Mouse (Mus musculus) heart, adult 2 months (tissue): Measurements from ENCODE around the gene Ampd1. TPM values are rescaled to one million over a fixed set of nuclear protein-coding genes. Genes with fewer than 3 reads are reported as not detected.
A peak's percentile ranks its signal among the peaks of the same experiment; 100 is the strongest.

Source experiments
- DNase-seq, 2 experiments: peaks; one replicate each; pipeline ENCODE4 v3.0.0; 2021
- H3K27ac ChIP-seq: fragments of 200-600 bp; 2 replicates; pipeline ENCODE4 v1.8.1; 2022
- H3K27me3 ChIP-seq: fragments of 200-500 bp; 2 replicates; pipeline ENCODE4 v1.6.1; 2012; ENCODE audit warnings: mild to moderate bottlenecking, low read length, inconsistent platforms, mixed read lengths; ENCODE audit not compliant: control insufficient read depth, insufficient read depth
- H3K36me3 ChIP-seq: fragments of 200-500 bp; 2 replicates; pipeline ENCODE4 v1.6.1; 2012; ENCODE audit warnings: low read length, inconsistent platforms; ENCODE audit not compliant: control insufficient read depth, insufficient read depth
- H3K4me1 ChIP-seq: fragments of 200-500 bp; 2 replicates; pipeline ENCODE4 v1.6.1; 2011; ENCODE audit warnings: low read length; ENCODE audit not compliant: control insufficient read depth, insufficient read depth
- H3K4me3 ChIP-seq: fragments of 200-600 bp; 2 replicates; pipeline ENCODE4 v1.8.1; 2022
- H3K79me2 ChIP-seq: fragments of 200-500 bp; replicated peaks from 2 replicates; pipeline ENCODE4 v1.6.1; 2012; ENCODE audit warnings: mild to moderate bottlenecking, inconsistent platforms, low read length, moderate library complexity, mixed read lengths; ENCODE audit not compliant: control insufficient read depth, insufficient read depth
- H3K9ac ChIP-seq: fragments of 200-500 bp; 2 replicates; pipeline ENCODE4 v1.6.1; 2012; ENCODE audit warnings: low read depth, mild to moderate bottlenecking, control low read depth, inconsistent platforms, low read length, mixed read lengths
- CTCF ChIP-seq: fragments of 200-600 bp; IDR thresholded peaks from 2 replicates; pipeline ENCODE4 v1.8.1; 2022; ENCODE audit warnings: antibody characterized with exemption, mild to moderate bottlenecking, moderate library complexity
- EP300 ChIP-seq: fragments of 200-500 bp; IDR thresholded peaks from 2 replicates; pipeline ENCODE4 v1.6.1; 2011; ENCODE audit warnings: low read depth, low read length, control low read depth; ENCODE audit not compliant: insufficient read depth
- POLR2A ChIP-seq: fragments of 200-500 bp; IDR thresholded peaks from 2 replicates; pipeline ENCODE4 v1.6.1; 2011; ENCODE audit warnings: mild to moderate bottlenecking, low read depth, low read length, control low read depth; ENCODE audit not compliant: insufficient read depth
- WGBS: fragments of 180-500 bp; shearing (Covaris S2); methylation state at CpG from one replicate; pipeline ENCODE4 v1.1.7; 2018; 5-methylcytosine and 5-hydroxymethylcytosine counted together
- intact Hi-C: fragments of 180-260 bp; cut with DNase I; formaldehyde crosslinking; loops from one replicate; pipeline ENCODE4 v1.15.1; 2025
- long read RNA-seq: library from polyadenylated mRNA; stranded (forward); transcript quantifications from one replicate; pipeline ENCODE4 v2.0.0, GENCODE M21; 2021
- polyA plus RNA-seq: library from polyadenylated mRNA; depleted of rRNA; stranded (reverse); fragments of >200 nt; gene quantifications from 2 replicates; pipeline ENCODE4 v1.2.3, GENCODE M21; 2012; rRNA removed
- total RNA-seq, 2 experiments: library from RNA; stranded (reverse); gene quantifications; 2 replicates each; pipeline ENCODE4 v1.2.3; 2021

Gene Ampd1
- total RNA-seq (not detected), polyA plus RNA-seq (0.12 TPM in 1 of 2 replicates, not detected in the other)
- long read RNA-seq = 0 reads

DNA sequence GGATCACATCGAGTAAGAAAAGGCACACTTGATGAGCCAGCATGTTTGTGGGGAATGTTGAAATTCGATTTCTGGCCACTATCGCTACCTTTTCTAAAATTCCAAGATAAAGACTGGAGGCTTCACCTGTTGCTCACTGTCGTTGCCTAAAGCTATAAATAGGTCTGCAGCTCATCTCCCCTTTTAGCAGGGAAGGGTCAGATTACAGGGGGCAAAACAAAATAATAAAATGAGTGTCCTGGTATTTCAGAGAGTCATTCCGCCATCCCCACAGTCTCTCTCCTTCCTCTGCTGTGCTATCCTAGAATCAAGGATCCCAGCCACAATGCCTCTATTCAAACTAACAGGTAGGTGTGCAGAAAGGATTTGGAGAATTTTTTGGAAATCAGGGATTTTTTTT, at the start of gene Ampd1:
Gene Ampd1 (plus strand): TSS at position 244 of the 400 bp plus-strand sequence.
- TF ChIP-seq EP300 (no peak), POLR2A (no peak), CTCF (no peak)
- no peak for DNase-seq
- intact Hi-C loops = no loop called here
- H3K9ac ChIP-seq = no peak within 1 kb of the TSS
- peaks cover 2% of the 10 kb centered on the region; the same call in 1 of the 2 replicates for H3K36me3 ChIP-seq
- WGBS = 48% methylated on average over 5 of the region's 5 CpGs
- H3K4me1 ChIP-seq = no peaks in the 10 kb centered on the region
- no peaks in the 10 kb centered on the region for H3K79me2 ChIP-seq
- H3K4me3 ChIP-seq = no peak within 1 kb of the TSS
- no peak within 1 kb of the TSS for H3K27ac ChIP-seq
- H3K27me3 ChIP-seq = no peaks in the 10 kb centered on the region

DNA sequence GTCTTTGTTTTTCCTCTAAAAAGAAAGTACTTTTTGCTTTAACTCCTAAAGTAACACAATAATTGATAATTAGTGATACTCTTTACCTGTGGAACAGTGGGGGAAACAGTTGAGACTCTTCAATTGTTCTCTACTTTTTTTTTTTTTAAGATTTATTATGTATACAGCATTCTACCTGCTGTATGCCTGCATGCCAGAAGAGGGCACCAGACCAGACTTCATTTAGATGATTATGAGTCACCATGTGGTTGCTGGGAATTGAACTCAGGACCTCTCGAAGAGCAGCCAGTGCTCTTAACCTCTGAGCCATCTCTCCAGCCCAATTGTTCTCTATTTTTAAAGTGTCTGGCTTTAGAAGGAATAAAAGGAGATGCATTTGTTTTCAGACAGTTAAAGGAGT, 47.6 kb upstream of the Ampd1 start:
- no peak overlapping the region for H3K4me3 ChIP-seq
- H3K79me2 ChIP-seq = peaks cover 14% of the 10 kb centered on the region
- peaks cover 46% of the 10 kb centered on the region for H3K36me3 ChIP-seq
- no peak overlapping the region for H3K9ac ChIP-seq
- no peak for DNase-seq
- WGBS = 75% methylated on average over 1 of the region's 1 CpGs
- TF ChIP-seq EP300 (no peak), CTCF (peak; percentile 61)
- no peaks in the 10 kb centered on the region for H3K27me3 ChIP-seq
- no peak overlapping the region for H3K27ac ChIP-seq
- H3K4me1 ChIP-seq = peaks cover 5% of the 10 kb centered on the region
- intact Hi-C loops = loop anchor here (10.0 kb wide), 1 partner anchor 259 kb away; no protein-coding TSS in a partner anchor

DNA sequence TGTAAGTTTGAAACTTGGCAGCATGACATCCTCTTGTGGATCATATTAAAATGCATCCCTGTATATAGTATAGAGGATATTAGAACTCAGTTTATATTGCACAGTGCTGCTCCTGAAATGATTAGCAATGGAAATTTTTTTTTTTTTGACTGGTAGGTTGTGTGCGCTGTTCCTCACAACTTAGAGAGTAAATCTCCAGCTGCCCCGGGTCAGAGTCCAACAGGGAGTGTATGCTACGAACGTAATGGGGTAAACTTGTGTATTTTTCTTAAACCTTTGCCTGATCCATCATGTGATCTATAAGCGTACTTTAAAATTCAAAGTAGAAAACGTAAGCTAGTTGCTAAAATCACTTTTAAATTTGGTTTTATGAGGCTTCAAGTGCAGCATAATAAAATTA, 33.5 kb upstream of the Ampd1 start:
- Histone ChIP-seq H3K4me3 (no peak overlapping the region), H3K27me3 (no peaks in the 10 kb centered on the region), H3K36me3 (peaks cover 18% of the 10 kb centered on the region), H3K27ac (no peak overlapping the region), H3K4me1 (no peaks in the 10 kb centered on the region; the same call in 1 of the 2 replicates), H3K79me2 (peaks cover 1% of the 10 kb centered on the region; the same call in 1 of the 2 replicates), H3K9ac (no peak overlapping the region)
- 91% methylated on average over 6 of the region's 6 CpGs for WGBS
- no peak for DNase-seq
- TF ChIP-seq POLR2A (no peak), EP300 (no peak), CTCF (no peak)
- intact Hi-C loops = no loop called here

DNA sequence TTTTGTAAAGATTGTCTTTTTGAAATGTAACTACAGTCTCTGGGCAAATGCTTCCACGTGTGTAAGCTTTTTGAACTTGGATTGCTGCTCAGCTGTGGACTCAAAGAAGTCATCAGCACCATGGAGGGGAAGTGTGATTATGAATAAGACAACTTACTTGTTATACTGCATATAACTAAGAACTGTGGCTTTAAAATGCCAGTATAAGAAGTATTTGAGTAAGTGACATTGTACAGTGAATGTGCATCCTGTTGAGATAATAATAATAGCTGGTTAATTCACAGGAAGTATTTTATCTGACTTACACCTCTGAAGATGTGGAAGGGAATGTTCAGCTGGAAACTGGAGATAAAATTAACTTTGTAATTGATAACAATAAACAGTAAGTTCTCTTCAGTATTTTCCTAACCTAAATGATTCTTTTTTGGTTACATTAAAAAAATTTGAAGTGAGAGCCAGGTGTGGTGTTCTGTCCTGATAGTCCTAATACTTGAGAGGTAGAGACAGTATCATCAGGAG, 32.9 kb upstream of the Ampd1 start:
- WGBS = 54% methylated on average over 1 of the region's 1 CpGs
- Histone ChIP-seq H3K4me3 (no peak overlapping the region), H3K36me3 (peaks cover 19% of the 10 kb centered on the region), H3K4me1 (no peaks in the 10 kb centered on the region; the same call in 1 of the 2 replicates), H3K27ac (no peak overlapping the region), H3K79me2 (peaks cover 1% of the 10 kb centered on the region; the same call in 1 of the 2 replicates), H3K27me3 (no peaks in the 10 kb centered on the region), H3K9ac (no peak overlapping the region)
- DNase-seq = no peak
- intact Hi-C loops = no loop called here
- no peak for TF ChIP-seq POLR2A
- TF ChIP-seq CTCF = no peak
- no peak for TF ChIP-seq EP300

DNA sequence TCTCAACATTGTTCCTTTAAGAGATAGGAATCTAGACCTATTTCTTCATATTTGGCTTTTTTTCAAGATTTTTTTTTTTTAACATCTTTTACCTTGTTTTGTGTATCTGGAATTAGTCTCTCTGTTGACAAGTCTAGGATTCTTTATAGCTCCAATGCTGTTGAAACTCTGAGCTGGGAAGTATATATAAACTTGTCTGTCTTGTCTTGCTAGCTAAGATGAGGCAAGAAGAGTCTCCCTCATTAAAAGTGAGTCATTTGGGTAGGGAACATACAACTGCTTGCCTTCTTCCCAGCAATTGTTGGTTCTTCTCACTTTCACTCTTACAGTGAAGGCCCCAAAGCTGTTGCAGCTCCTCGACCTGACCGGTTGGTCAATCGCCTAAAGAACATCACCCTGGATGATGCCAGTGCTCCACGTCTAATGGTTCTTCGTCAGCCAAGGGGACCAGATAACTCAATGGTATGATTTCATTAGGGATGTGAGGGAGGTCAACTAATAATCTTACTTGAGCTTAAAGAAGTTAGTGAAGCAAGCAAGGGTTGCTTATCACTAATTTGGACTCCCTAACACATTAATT, 17.7 kb upstream of the Ampd1 start:
- Histone ChIP-seq H3K36me3 (peaks cover 13% of the 10 kb centered on the region), H3K4me1 (peaks cover 2% of the 10 kb centered on the region), H3K79me2 (no peaks in the 10 kb centered on the region), H3K27me3 (no peaks in the 10 kb centered on the region), H3K27ac (no peak overlapping the region), H3K9ac (no peak overlapping the region), H3K4me3 (no peak overlapping the region)
- DNase-seq = no peak
- WGBS = 81% methylated on average over 5 of the region's 5 CpGs
- TF ChIP-seq EP300 (no peak), CTCF (no peak), POLR2A (no peak)
- intact Hi-C loops = no loop called here

DNA sequence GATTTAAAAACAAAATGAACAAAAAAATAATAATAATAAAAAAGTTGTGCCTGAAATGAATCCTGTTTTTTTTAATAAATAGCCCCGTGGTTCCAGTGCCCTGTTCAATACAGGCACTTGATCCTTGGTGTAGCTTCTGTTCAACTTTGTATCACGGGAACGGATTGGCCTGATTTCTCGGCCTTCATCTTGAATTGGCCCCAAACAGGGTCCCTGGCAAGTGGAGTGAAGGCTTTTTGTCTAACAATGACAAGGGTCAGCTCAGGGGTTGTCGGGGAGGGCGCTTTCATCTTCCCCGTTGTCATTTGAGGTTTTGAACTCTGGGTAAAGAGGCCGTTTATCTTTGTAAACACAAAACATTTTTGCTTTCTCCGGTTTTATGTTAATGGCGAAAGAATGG, 16.1 kb upstream of the Ampd1 start:
- 4% methylated on average over 10 of the region's 10 CpGs for WGBS
- intact Hi-C loops = loop anchor here (1.0 to 2.0 kb wide), 4 partner anchors 37 to 113 kb away; partner anchors contain the start of genes Bcas2, Csde1 and Dennd2c
- H3K4me3 ChIP-seq = peak overlapping the region; percentile 90
- H3K36me3 ChIP-seq = peaks cover 13% of the 10 kb centered on the region
- no peaks in the 10 kb centered on the region for H3K27me3 ChIP-seq
- peak overlapping the region; percentile 41 for H3K9ac ChIP-seq
- no peak for DNase-seq
- H3K4me1 ChIP-seq = peaks cover 2% of the 10 kb centered on the region
- H3K79me2 ChIP-seq = no peaks in the 10 kb centered on the region
- peak overlapping the region; percentile 95 for H3K27ac ChIP-seq
- TF ChIP-seq EP300 (no peak), POLR2A (no peak), CTCF (no peak)
